Mouse (Mus musculus): ENCODE results near the gene Ppfia1. TPM values are rescaled to one million over a fixed set of nuclear protein-coding genes. Genes with fewer than 3 reads are reported as not detected.
A peak's percentile ranks its signal among the peaks of the same experiment; 100 is the strongest.

The Ppfia1 gene
- polyA plus RNA-seq, 1 experiment from 2014 or later: 12.8 TPM

GRCm38 (mm10) chr7:144479569-144479968, 74.0 kb downstream of the Ppfia1 start:
- Histone ChIP-seq H3K4me3 (ENCODE audit: low read length) (no peak overlapping the region), H3K9me3 (ENCODE audit: control insufficient read depth, low read length) (no peaks in the 10 kb centered on the region), H3K4me1 (ENCODE audit: control insufficient read depth, insufficient read depth, low read depth, low read length) (no peaks in the 10 kb centered on the region), H3K27ac (ENCODE audit: low read depth, low read length) (no peak overlapping the region), H3K9ac (ENCODE audit: low read depth, low read length) (no peak overlapping the region), H3K27me3 (replicated peaks; ENCODE audit: control insufficient read depth, insufficient read depth, low read length) (no peaks in the 10 kb centered on the region), H3K4me2 (ENCODE audit: low read length) (no peak overlapping the region), H3K36me3 (ENCODE audit: control insufficient read depth, insufficient read depth, low read length) (peaks cover 42% of the 10 kb centered on the region)
- WGBS: 100% methylated on average over 1 of the region's 1 CpGs
- no peak for ATAC-seq

- H3K36me3 ChIP-seq (ENCODE audit: control insufficient read depth, insufficient read depth, low read length): peaks cover 17% of the 10 kb centered on the region
- ATAC-seq: no peak
- no peak overlapping the region for H3K27ac ChIP-seq (ENCODE audit: low read depth, low read length)
- no peak overlapping the region for H3K4me3 ChIP-seq (ENCODE audit: low read length)
- no peak overlapping the region for H3K9ac ChIP-seq (ENCODE audit: low read depth, low read length)
- H3K4me2 ChIP-seq (ENCODE audit: low read length): no peak overlapping the region
- H3K4me1 ChIP-seq (ENCODE audit: control insufficient read depth, insufficient read depth, low read depth, low read length): no peaks in the 10 kb centered on the region
- H3K9me3 ChIP-seq (ENCODE audit: control insufficient read depth, low read length): no peaks in the 10 kb centered on the region
- 90% methylated on average over 3 of the region's 3 CpGs for WGBS
- no peaks in the 10 kb centered on the region for H3K27me3 ChIP-seq (replicated peaks; ENCODE audit: control insufficient read depth, insufficient read depth, low read length)
These were observed 77.8 kb downstream of the Ppfia1 start for GRCm38 (mm10) chr7:144475741-144476140.

- WGBS: 75% methylated on average over 4 of the region's 4 CpGs
- Histone ChIP-seq H3K36me3 (ENCODE audit: control insufficient read depth, insufficient read depth, low read length) (peaks cover 3% of the 10 kb centered on the region), H3K27me3 (replicated peaks; ENCODE audit: control insufficient read depth, insufficient read depth, low read length) (no peaks in the 10 kb centered on the region), H3K4me2 (ENCODE audit: low read length) (no peak overlapping the region), H3K27ac (ENCODE audit: low read depth, low read length) (no peak overlapping the region), H3K9ac (ENCODE audit: low read depth, low read length) (no peak overlapping the region), H3K9me3 (ENCODE audit: control insufficient read depth, low read length) (no peaks in the 10 kb centered on the region), H3K4me3 (ENCODE audit: low read length) (no peak overlapping the region), H3K4me1 (ENCODE audit: control insufficient read depth, insufficient read depth, low read depth, low read length) (peaks cover 12% of the 10 kb centered on the region)
- ATAC-seq: no peak
These were observed 80.0 kb downstream of the Ppfia1 start for GRCm38 (mm10) chr7:144473486-144473885.

GRCm38 (mm10) chr7:144471103-144471502, 82.4 kb downstream of the Ppfia1 start:
- WGBS: 82% methylated on average over 2 of the region's 2 CpGs
- peak overlapping the region; percentile 95 for H3K9ac ChIP-seq (ENCODE audit: low read depth, low read length)

GRCm38 (mm10) chr7:144470545-144471059, 82.9 kb downstream of the Ppfia1 start, which contains the start of gene Cttn:
Cttn (minus strand) TSS chr7:144471009.
- H3K9ac ChIP-seq (ENCODE audit: low read depth, low read length): peak within 1 kb of the TSS; percentile 95
- peak; percentile 98 for ATAC-seq
- peak within 1 kb of the TSS; percentile 85 for H3K4me2 ChIP-seq (ENCODE audit: low read length)
- peak within 1 kb of the TSS; percentile 83 for H3K27ac ChIP-seq (ENCODE audit: low read depth, low read length)
- peaks cover 13% of the 10 kb centered on the region for H3K4me1 ChIP-seq (ENCODE audit: control insufficient read depth, insufficient read depth, low read depth, low read length)
- WGBS: under 1% methylated on average over 29 of the region's 30 CpGs
- peak within 1 kb of the TSS; percentile 95 for H3K4me3 ChIP-seq (ENCODE audit: low read length)
- no peaks in the 10 kb centered on the region for H3K9me3 ChIP-seq (ENCODE audit: control insufficient read depth, low read length)
- no peaks in the 10 kb centered on the region for H3K27me3 ChIP-seq (replicated peaks; ENCODE audit: control insufficient read depth, insufficient read depth, low read length)
- H3K36me3 ChIP-seq (ENCODE audit: control insufficient read depth, insufficient read depth, low read length): no peaks in the 10 kb centered on the region; the same call in 1 of the 2 replicates

More at GRCm38 (mm10) chr7:144471103-144471502, 82.4 kb downstream of the Ppfia1 start:
- Histone ChIP-seq H3K27ac (ENCODE audit: low read depth, low read length) (peak overlapping the region; percentile 83), H3K9me3 (ENCODE audit: control insufficient read depth, low read length) (no peaks in the 10 kb centered on the region), H3K4me2 (ENCODE audit: low read length) (peak overlapping the region; percentile 85), H3K4me1 (ENCODE audit: control insufficient read depth, insufficient read depth, low read depth, low read length) (peaks cover 13% of the 10 kb centered on the region), H3K27me3 (replicated peaks; ENCODE audit: control insufficient read depth, insufficient read depth, low read length) (no peaks in the 10 kb centered on the region), H3K4me3 (ENCODE audit: low read length) (peak overlapping the region; percentile 95), H3K36me3 (ENCODE audit: control insufficient read depth, insufficient read depth, low read length) (no peaks in the 10 kb centered on the region)
- ATAC-seq: no peak

GRCm38 (mm10) chr7:144469908-144470544, 83.5 kb downstream of the Ppfia1 start:
- Histone ChIP-seq H3K27ac (ENCODE audit: low read depth, low read length) (peak overlapping the region; percentile 83), H3K36me3 (ENCODE audit: control insufficient read depth, insufficient read depth, low read length) (peaks cover 5% of the 10 kb centered on the region), H3K9ac (ENCODE audit: low read depth, low read length) (peak overlapping the region; percentile 95), H3K27me3 (replicated peaks; ENCODE audit: control insufficient read depth, insufficient read depth, low read length) (no peaks in the 10 kb centered on the region), H3K4me3 (ENCODE audit: low read length) (peak overlapping the region; percentile 95), H3K4me2 (ENCODE audit: low read length) (peak overlapping the region; percentile 85), H3K4me1 (ENCODE audit: control insufficient read depth, insufficient read depth, low read depth, low read length) (peaks cover 13% of the 10 kb centered on the region), H3K9me3 (ENCODE audit: control insufficient read depth, low read length) (no peaks in the 10 kb centered on the region)
- WGBS: under 1% methylated on average over 31 of the region's 31 CpGs
- ATAC-seq: 0 out of 2 replicates have a peak, but pooled peaks have one; percentile 2

- peak overlapping the region; percentile 95 for H3K9ac ChIP-seq (ENCODE audit: low read depth, low read length)
- no peak overlapping the region for H3K27ac ChIP-seq (ENCODE audit: low read depth, low read length)
- peak overlapping the region; percentile 85 for H3K4me2 ChIP-seq (ENCODE audit: low read length)
- no peak for ATAC-seq
- WGBS: 25% methylated on average over 4 of the region's 4 CpGs
- H3K36me3 ChIP-seq (ENCODE audit: control insufficient read depth, insufficient read depth, low read length): peaks cover 8% of the 10 kb centered on the region
- no peaks in the 10 kb centered on the region for H3K27me3 ChIP-seq (replicated peaks; ENCODE audit: control insufficient read depth, insufficient read depth, low read length)
- no peaks in the 10 kb centered on the region for H3K9me3 ChIP-seq (ENCODE audit: control insufficient read depth, low read length)
- H3K4me1 ChIP-seq (ENCODE audit: control insufficient read depth, insufficient read depth, low read depth, low read length): peaks cover 13% of the 10 kb centered on the region
- H3K4me3 ChIP-seq (ENCODE audit: low read length): peak overlapping the region; percentile 95
These were observed 84.3 kb downstream of the Ppfia1 start for GRCm38 (mm10) chr7:144469181-144469641.

GRCm38 (mm10) chr7:144468741-144469140, 84.8 kb downstream of the Ppfia1 start:
- WGBS: 87% methylated on average over 5 of the region's 5 CpGs
- no peak overlapping the region; the same call in 1 of the 2 replicates for H3K4me2 ChIP-seq (ENCODE audit: low read length)
- no peak overlapping the region for H3K27ac ChIP-seq (ENCODE audit: low read depth, low read length)
- no peak overlapping the region for H3K9ac ChIP-seq (ENCODE audit: low read depth, low read length)
- peaks cover 13% of the 10 kb centered on the region for H3K4me1 ChIP-seq (ENCODE audit: control insufficient read depth, insufficient read depth, low read depth, low read length)
- no peaks in the 10 kb centered on the region for H3K27me3 ChIP-seq (replicated peaks; ENCODE audit: control insufficient read depth, insufficient read depth, low read length)
- no peaks in the 10 kb centered on the region for H3K9me3 ChIP-seq (ENCODE audit: control insufficient read depth, low read length)
- ATAC-seq: no peak
- no peak overlapping the region for H3K4me3 ChIP-seq (ENCODE audit: low read length)
- peaks cover 9% of the 10 kb centered on the region for H3K36me3 ChIP-seq (ENCODE audit: control insufficient read depth, insufficient read depth, low read length)

- Histone ChIP-seq H3K27ac (ENCODE audit: low read depth, low read length) (no peak overlapping the region), H3K4me1 (ENCODE audit: control insufficient read depth, insufficient read depth, low read depth, low read length) (no peaks in the 10 kb centered on the region), H3K9me3 (ENCODE audit: control insufficient read depth, low read length) (no peaks in the 10 kb centered on the region), H3K36me3 (ENCODE audit: control insufficient read depth, insufficient read depth, low read length) (peaks cover 58% of the 10 kb centered on the region), H3K4me3 (ENCODE audit: low read length) (no peak overlapping the region), H3K4me2 (ENCODE audit: low read length) (no peak overlapping the region), H3K27me3 (replicated peaks; ENCODE audit: control insufficient read depth, insufficient read depth, low read length) (no peaks in the 10 kb centered on the region), H3K9ac (ENCODE audit: low read depth, low read length) (no peak overlapping the region)
- ATAC-seq: no peak
- WGBS: 91% methylated on average over 7 of the region's 7 CpGs
These were observed 91.0 kb downstream of the Ppfia1 start for GRCm38 (mm10) chr7:144462577-144462976.
